ENCODE assay signal across 12 mouse cellular contexts in genomic region chr4:135248250-135249018, GRCm38 (mm10). TPM values are rescaled to one million over a fixed set of nuclear protein-coding genes. Genes with fewer than 3 reads are reported as not detected.
DNase-seq lines count a peak whose midpoint lies in the region; ATAC-seq and TF ChIP-seq lines count a peak whose summit lies in the region.
"Had no signal": no experiment of that assay in that cellular context is flagged by ENCODE, and none has a peak within 500 bp of the region (broad histone marks: within the 10 kb centered on the region; RNA-seq: fewer than 3 reads in every experiment).

No protein-coding gene starts in this region.

- 0 out of 2 replicates have a peak, but pooled peaks cover 2% of the 10 kb centered on the region for H3K36me3 ChIP-seq in limb, embryonic 11.5 days (ENCODE audit: control insufficient read depth, insufficient read depth, low read length)
- H3K36me3 ChIP-seq in limb, embryonic 10.5 days, result peaks cover 32% of the 10 kb centered on the region
- H3K36me3 ChIP-seq in heart, embryonic 16.5 days (ENCODE audit: control insufficient read depth, insufficient read depth), result peaks cover 4% of the 10 kb centered on the region; the same call in 1 of the 2 replicates

- H3K9me3 ChIP-seq in limb, embryonic 11.5 days (ENCODE audit: control insufficient read depth, low read length), result no peaks in the 10 kb centered on the region
- no peaks in the 10 kb centered on the region for H3K9me3 ChIP-seq in limb, embryonic 10.5 days (replicated peaks)
- 0 out of 2 replicates have a peak, but pooled peaks cover 4% of the 10 kb centered on the region for H3K9me3 ChIP-seq in heart, embryonic 16.5 days (replicated peaks; ENCODE audit: control insufficient read depth, low read length)

- H3K27ac ChIP-seq in limb, embryonic 11.5 days (replicated peaks; ENCODE audit: low read depth, low read length), result 0 out of 2 replicates have a peak overlapping the region, but pooled peaks have one; percentile 30
- H3K27ac ChIP-seq in limb, embryonic 10.5 days, result no peak overlapping the region
- H3K27ac ChIP-seq in heart, embryonic 16.5 days (ENCODE audit: low read length), result peak overlapping the region; percentile 24
- peak overlapping the region; percentile 85 for H3K27ac ChIP-seq in olfactory bulb, adult 2 months (ENCODE audit: insufficient read depth, low read depth, low read length)

- 80% methylated on average over 9 of the region's 9 CpGs for WGBS in limb, embryonic 11.5 days
- 85% methylated on average over 9 of the region's 9 CpGs for WGBS in limb, embryonic 10.5 days
- WGBS in heart, embryonic 16.5 days, result 69% methylated on average over 9 of the region's 9 CpGs
- WGBS in olfactory bulb, adult 2 months, result 65% methylated on average over 9 of the region's 9 CpGs

- no peak for TF ChIP-seq CTCF in olfactory bulb, adult 2 months (IDR thresholded peaks at IDR 0.05; ENCODE audit: insufficient read depth, low read depth, low read length)

- peaks cover 17% of the 10 kb centered on the region for H3K4me1 ChIP-seq in limb, embryonic 11.5 days (ENCODE audit: control insufficient read depth, insufficient read depth, low read length)
- peaks cover 21% of the 10 kb centered on the region for H3K4me1 ChIP-seq in limb, embryonic 10.5 days
- peaks cover 51% of the 10 kb centered on the region for H3K4me1 ChIP-seq in heart, embryonic 16.5 days (ENCODE audit: control insufficient read depth, insufficient read depth, low read length)
- H3K4me1 ChIP-seq in olfactory bulb, adult 2 months (ENCODE audit: control insufficient read depth, insufficient read depth, low read length), result peaks cover 22% of the 10 kb centered on the region

- peak; percentile 87 for DNase-seq in heart, adult 11 months
- DNase-seq in heart, postnatal 25 days (ENCODE audit: low spot score), result no peak
- no peak for DNase-seq in limb, embryonic 11.5 days (ENCODE audit: low spot score)
- DNase-seq in limb, embryonic 10.5 days (ENCODE audit: low spot score), result no peak
- DNase-seq in cerebellum, adult 18-20 months, result no peak
- DNase-seq in left cerebral cortex, adult 18-20 months (ENCODE audit: low spot score in 2 of 2), result no peak
- DNase-seq: cerebellum, adult 11-12 months; gastrocnemius, postnatal 10 days; lung, adult 2 months had no signal

- no peaks in the 10 kb centered on the region for H3K27me3 ChIP-seq in limb, embryonic 11.5 days (ENCODE audit: control insufficient read depth, insufficient read depth, low read length)
- no peaks in the 10 kb centered on the region for H3K27me3 ChIP-seq in limb, embryonic 10.5 days (ENCODE audit: low read depth, poor library complexity, severe bottlenecking)
- no peaks in the 10 kb centered on the region for H3K27me3 ChIP-seq in heart, embryonic 16.5 days (ENCODE audit: control insufficient read depth, insufficient read depth, low read length)

- H3K4me2 ChIP-seq in limb, embryonic 11.5 days (ENCODE audit: low read depth, severe bottlenecking), result no peak overlapping the region
- H3K4me2 ChIP-seq in heart, embryonic 16.5 days (ENCODE audit: low read depth, low read length), result no peak overlapping the region

- no peak overlapping the region for H3K4me3 ChIP-seq in limb, embryonic 11.5 days (ENCODE audit: low read depth, low read length)
- no peak overlapping the region for H3K4me3 ChIP-seq in limb, embryonic 10.5 days
- no peak overlapping the region for H3K4me3 ChIP-seq in heart, embryonic 16.5 days (ENCODE audit: low read length)
- no peak overlapping the region for H3K4me3 ChIP-seq in olfactory bulb, adult 2 months (ENCODE audit: insufficient read depth, low read depth, low read length)
- H3K4me3 ChIP-seq: erythroblast, embryonic 14.5 days had no signal

- no peak for TF ChIP-seq POLR2A in olfactory bulb, adult 2 months (IDR thresholded peaks at IDR 0.05; ENCODE audit: insufficient read depth, low read depth, low read length)

- H3K9ac ChIP-seq in limb, embryonic 11.5 days (ENCODE audit: low read length), result no peak overlapping the region
- peak overlapping the region; percentile 40 for H3K9ac ChIP-seq in heart, embryonic 16.5 days (ENCODE audit: low read length)

- intact Hi-C loops in heart, postnatal 25 days (cut with DNase I), result no loop called here

- no peak for ATAC-seq in limb, embryonic 11.5 days (ENCODE audit: insufficient number of reproducible peaks, low FRiP score, low TSS enrichment, low read depth)
- ATAC-seq in heart, embryonic 16.5 days (replicated peaks; ENCODE audit: extremely low read depth, insufficient read depth, low FRiP score), result no peak

RNA-seq across cellular contexts. Expression of gene Clic4, which starts 24.2 kb away (rescaled TPM):
- total RNA-seq in heart, postnatal 25 days (2021), result 100 to 1,000 TPM; 249 to 269 TPM
- polyA plus RNA-seq in limb, embryonic 11.5 days (2014; fragmentation: Nextera tagmentation; extraction: Ambion mirVana), result 141 and 161 TPM in 2 replicates
- polyA plus RNA-seq in limb, embryonic 10.5 days (2016; fragmentation: Nextera tagmentation; extraction: Ambion mirVana), result 208 and 220 TPM in 2 replicates
- 289 and 296 TPM in 2 replicates for polyA plus RNA-seq in heart, embryonic 16.5 days (2015; fragmentation: Nextera tagmentation; extraction: Ambion mirVana)
- polyA plus RNA-seq in olfactory bulb, adult 2 months (2012; ENCODE audit: insufficient read depth, insufficient read length, low replicate concordance, missing spikeins), result not detected in 2 replicates
- total RNA-seq in left cerebral cortex, adult 18-20 months (2021), result 10 to 100 TPM; 30.2 to 35.7 TPM
